Mouse (Mus musculus) R1 (cell line): ENCODE measurements at regions not wholly inside any gene's neighbourhood (a gene's known extent, or its start where the extent isn't known, plus 50 kb on each side); places are given as distances from the start of the nearest gene placed in this dataset.

Source experiments
- DNase-seq: peaks from one replicate; pipeline ENCODE4 v3.0.0-alpha.2; 2018; ENCODE audit warnings: low read depth, low spot score

GRCm38 (mm10) chr1:103360701-103361100, 1407.6 kb upstream of the Cdh20 start:
- no peak for DNase-seq

DNA sequence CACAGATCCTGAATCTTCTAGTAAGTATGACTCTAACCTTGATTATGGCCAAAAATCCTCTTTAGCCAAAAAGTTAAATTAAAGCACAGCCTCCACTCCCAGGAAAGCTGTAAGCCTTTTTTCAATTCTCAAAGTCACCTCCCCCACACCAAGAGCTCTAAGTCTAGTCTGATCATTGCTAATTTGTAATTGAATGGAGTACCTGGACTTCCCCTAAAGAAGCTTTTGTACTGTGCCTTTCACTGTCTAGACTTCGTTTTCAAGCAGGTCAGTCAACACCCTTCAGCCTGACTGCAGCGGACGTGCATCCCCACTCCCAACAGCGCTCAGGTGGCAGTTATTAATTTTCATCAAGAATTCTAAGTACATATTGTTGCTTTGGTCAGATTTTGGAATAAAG, 1395.5 kb upstream of the Cdh20 start:
- peak; percentile 60 for DNase-seq

GRCm38 (mm10) chr1:103420124-103420523, 1348.2 kb upstream of the Cdh20 start:
- DNase-seq, result no peak

GRCm38 (mm10) chr1:103420994-103421637, 1347.2 kb upstream of the Cdh20 start:
- no peak for DNase-seq

DNA sequence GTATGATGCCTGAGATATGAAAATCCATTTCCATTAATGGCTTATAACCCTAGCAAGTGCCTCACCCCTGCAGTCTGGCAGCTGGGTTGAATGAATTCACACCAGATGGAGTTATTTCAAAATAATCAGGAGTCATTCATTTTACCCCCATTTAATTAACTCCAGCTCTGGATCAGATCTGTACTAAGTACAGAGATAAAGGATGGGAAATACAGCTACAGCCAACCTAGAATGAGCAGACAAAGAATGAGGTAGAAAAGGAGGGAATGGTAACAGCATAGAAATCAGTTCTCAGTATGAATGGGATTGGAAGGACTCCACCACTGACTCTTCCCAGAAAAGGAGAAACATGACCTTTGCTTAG, 1346.7 kb upstream of the Cdh20 start:
- DNase-seq, result no peak

DNA sequence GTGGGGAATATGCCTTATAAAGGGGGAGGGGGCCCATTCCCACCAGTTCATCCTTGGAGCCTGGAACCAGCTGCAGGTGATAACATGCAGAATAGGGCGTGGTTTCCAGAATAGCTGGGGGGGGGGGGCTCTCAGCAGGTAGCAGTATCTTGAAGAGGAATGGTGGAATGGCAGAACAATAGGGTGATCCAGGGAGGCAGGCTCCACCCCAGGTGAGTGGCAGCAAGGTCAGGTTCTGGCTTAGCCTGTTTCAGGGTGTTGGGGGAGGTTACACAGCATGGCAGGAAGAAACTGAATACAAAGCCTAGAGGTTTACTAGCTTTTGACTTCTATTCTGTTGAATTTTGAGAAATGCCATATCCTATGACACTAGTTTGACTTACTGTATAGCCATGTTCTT, 1296.8 kb upstream of the Cdh20 start:
- DNase-seq, result peak; percentile 92

DNA sequence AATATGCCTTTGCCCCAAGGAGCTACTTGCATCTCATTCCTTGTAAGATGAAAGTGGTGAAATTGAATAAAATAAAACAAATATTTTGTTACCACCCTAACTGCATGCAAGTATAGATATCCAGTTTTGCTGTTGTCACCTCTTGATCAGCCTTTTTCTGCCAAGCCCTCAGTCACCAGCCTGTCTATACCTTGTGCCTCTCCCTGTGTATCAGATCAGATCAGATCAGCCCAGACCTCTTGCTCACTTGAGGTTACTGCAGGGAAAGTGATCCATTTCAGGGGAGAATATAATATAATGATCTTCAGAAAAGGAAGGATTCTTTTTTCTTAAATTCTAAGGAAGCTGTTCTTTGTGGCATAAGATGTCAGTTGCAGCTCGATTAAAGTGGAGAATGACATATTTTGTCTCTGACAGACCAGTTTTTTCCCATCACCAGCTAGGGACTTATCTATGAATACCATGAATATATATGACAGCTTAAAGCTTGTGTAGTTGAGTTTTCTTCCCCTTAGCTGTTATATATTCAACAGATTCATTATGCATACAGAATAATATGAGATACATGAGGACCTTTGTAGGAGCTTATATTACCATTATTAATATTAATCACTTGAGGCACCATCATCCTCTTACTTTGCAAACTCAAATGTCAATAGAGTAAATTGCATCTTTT, 1264.7 kb upstream of the Cdh20 start:
- DNase-seq, result no peak
